9 mouse cellular contexts compared by ENCODE assay signal in the genomic region with DNA sequence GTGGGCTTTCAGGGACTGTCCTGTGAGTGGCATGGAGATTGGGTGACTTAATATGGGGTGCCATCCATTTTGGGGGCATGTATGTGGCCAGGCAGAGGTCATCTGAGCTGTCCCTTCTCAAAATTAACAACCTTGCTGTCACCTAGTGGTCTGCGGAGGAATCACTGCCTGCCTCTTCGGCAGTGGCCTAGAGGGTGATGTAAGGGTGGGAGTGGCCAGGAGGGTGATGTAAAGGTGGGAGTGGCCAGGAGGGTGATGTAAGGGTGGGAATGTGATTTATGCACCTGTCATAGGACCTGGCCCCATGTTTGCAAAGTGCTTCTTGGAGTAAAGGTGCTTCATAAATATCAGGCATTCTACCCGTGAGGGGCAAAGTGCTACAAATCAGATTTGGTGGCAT.
DNase-seq lines count a peak whose midpoint lies in the region; ATAC-seq and TF ChIP-seq lines count a peak whose summit lies in the region.
"Had no signal": no experiment of that assay in that cellular context is flagged by ENCODE, and none has a peak within 500 bp of the region (broad histone marks: within the 10 kb centered on the region; RNA-seq: fewer than 3 reads in every experiment).

No protein-coding gene starts in this region.

- H3K9me3 ChIP-seq in forebrain, embryonic 10.5 days: no peaks in the 10 kb centered on the region
- H3K9me3 ChIP-seq in forebrain, embryonic 15.5 days: no peaks in the 10 kb centered on the region
- no peaks in the 10 kb centered on the region for H3K9me3 ChIP-seq in ES-Bruce4 (replicated peaks; ENCODE audit: control insufficient read depth, insufficient read depth, low read length, poor library complexity, severe bottlenecking)
- no peaks in the 10 kb centered on the region for H3K9me3 ChIP-seq in liver, embryonic 12.5 days (replicated peaks)
- no peaks in the 10 kb centered on the region for H3K9me3 ChIP-seq in stomach, embryonic 14.5 days (ENCODE audit: control insufficient read depth, low read depth, low read length)
- H3K9me3 ChIP-seq: limb, embryonic 15.5 days had no signal

- H3K4me1 ChIP-seq in forebrain, embryonic 10.5 days: peaks cover 7% of the 10 kb centered on the region
- no peaks in the 10 kb centered on the region for H3K4me1 ChIP-seq in forebrain, embryonic 15.5 days
- no peaks in the 10 kb centered on the region for H3K4me1 ChIP-seq in ES-Bruce4 (ENCODE audit: control insufficient read depth, insufficient read depth, low read length)
- peaks cover 25% of the 10 kb centered on the region for H3K4me1 ChIP-seq in liver, embryonic 12.5 days
- peaks cover 3% of the 10 kb centered on the region; the same call in 1 of the 2 replicates for H3K4me1 ChIP-seq in stomach, embryonic 14.5 days (ENCODE audit: control insufficient read depth, insufficient read depth, low read length)

- no peak overlapping the region for H3K4me3 ChIP-seq in forebrain, embryonic 10.5 days
- H3K4me3 ChIP-seq in forebrain, embryonic 15.5 days: no peak overlapping the region
- H3K4me3 ChIP-seq in ES-Bruce4 (ENCODE audit: low read depth, low read length): no peak overlapping the region
- H3K4me3 ChIP-seq in liver, embryonic 12.5 days: no peak overlapping the region
- no peak overlapping the region for H3K4me3 ChIP-seq in stomach, embryonic 14.5 days (ENCODE audit: low read depth, low read length)
- H3K4me3 ChIP-seq: limb, embryonic 15.5 days had no signal

- H3K9ac ChIP-seq in forebrain, embryonic 15.5 days (replicated peaks): no peak overlapping the region
- no peak overlapping the region for H3K9ac ChIP-seq in ES-Bruce4 (ENCODE audit: low read depth, poor library complexity, severe bottlenecking)
- no peak overlapping the region for H3K9ac ChIP-seq in liver, embryonic 12.5 days
- H3K9ac ChIP-seq in stomach, embryonic 14.5 days (replicated peaks; ENCODE audit: low read depth, low read length): no peak overlapping the region
- H3K9ac ChIP-seq: limb, embryonic 15.5 days had no signal

- WGBS in forebrain, embryonic 10.5 days: 52% methylated on average over 3 of the region's 3 CpGs
- 35% methylated on average over 3 of the region's 3 CpGs for WGBS in forebrain, embryonic 15.5 days
- WGBS in liver, embryonic 12.5 days (ENCODE audit: insufficient replicate concordance): 31% methylated on average over 3 of the region's 3 CpGs
- WGBS in stomach, embryonic 14.5 days: 27% methylated on average over 3 of the region's 3 CpGs

- ATAC-seq in forebrain, embryonic 15.5 days (replicated peaks): no peak
- ATAC-seq in erythroid progenitor cell, adult 5-6 weeks (replicated peaks; ENCODE audit: low FRiP score, poor library complexity, severe bottlenecking): 0 out of 2 replicates have a peak, but pooled peaks have one; percentile 47
- ATAC-seq in liver, embryonic 12.5 days: peak; percentile 36; the same call in 1 of the 2 replicates
- peak; percentile 72 for ATAC-seq in stomach, embryonic 14.5 days (ENCODE audit: insufficient number of reproducible peaks, insufficient read depth, low FRiP score, low read depth)

- no peaks in the 10 kb centered on the region for H3K36me3 ChIP-seq in forebrain, embryonic 10.5 days (replicated peaks)
- H3K36me3 ChIP-seq in forebrain, embryonic 15.5 days: no peaks in the 10 kb centered on the region
- H3K36me3 ChIP-seq in ES-Bruce4 (ENCODE audit: control insufficient read depth, insufficient read depth, low read length, poor library complexity, severe bottlenecking): no peaks in the 10 kb centered on the region
- no peaks in the 10 kb centered on the region for H3K36me3 ChIP-seq in liver, embryonic 12.5 days
- 0 out of 2 replicates have a peak, but pooled peaks cover 3% of the 10 kb centered on the region for H3K36me3 ChIP-seq in stomach, embryonic 14.5 days (ENCODE audit: control insufficient read depth, insufficient read depth, low read length)
- H3K36me3 ChIP-seq: limb, embryonic 15.5 days had no signal

- H3K4me2 ChIP-seq in forebrain, embryonic 15.5 days (replicated peaks): no peak overlapping the region
- H3K4me2 ChIP-seq in liver, embryonic 12.5 days: no peak overlapping the region
- no peak overlapping the region for H3K4me2 ChIP-seq in stomach, embryonic 14.5 days (replicated peaks; ENCODE audit: low read depth, low read length)
- H3K4me2 ChIP-seq: limb, embryonic 15.5 days had no signal

- no peak overlapping the region for H3K27ac ChIP-seq in forebrain, embryonic 10.5 days
- H3K27ac ChIP-seq in forebrain, embryonic 15.5 days (replicated peaks): no peak overlapping the region
- no peak overlapping the region for H3K27ac ChIP-seq in ES-Bruce4 (ENCODE audit: insufficient read depth, low read length)
- no peak overlapping the region for H3K27ac ChIP-seq in liver, embryonic 12.5 days
- no peak overlapping the region for H3K27ac ChIP-seq in stomach, embryonic 14.5 days (ENCODE audit: low read length)
- H3K27ac ChIP-seq: limb, embryonic 15.5 days had no signal

- no peaks in the 10 kb centered on the region for H3K27me3 ChIP-seq in forebrain, embryonic 10.5 days (ENCODE audit: poor library complexity, severe bottlenecking)
- no peaks in the 10 kb centered on the region for H3K27me3 ChIP-seq in forebrain, embryonic 15.5 days
- no peaks in the 10 kb centered on the region for H3K27me3 ChIP-seq in ES-Bruce4 (ENCODE audit: control insufficient read depth, insufficient read depth, low read length, poor library complexity, severe bottlenecking)
- no peaks in the 10 kb centered on the region for H3K27me3 ChIP-seq in liver, embryonic 12.5 days (replicated peaks)
- H3K27me3 ChIP-seq in stomach, embryonic 14.5 days (ENCODE audit: control insufficient read depth, insufficient read depth, low read length): no peaks in the 10 kb centered on the region
- H3K27me3 ChIP-seq: limb, embryonic 15.5 days had no signal

- peak; percentile 25 for DNase-seq in forebrain, embryonic 10.5 days (ENCODE audit: extremely low spot score, low spot score)
- no peak for DNase-seq in cerebellum, postnatal 36 days
- no peak for DNase-seq in frontal cortex, postnatal 36 days (ENCODE audit: low spot score in 2 of 2)

- TF ChIP-seq EP300 in ES-Bruce4 (IDR thresholded peaks at IDR 0.05; ENCODE audit: insufficient read depth, low read depth, low read length): no peak

- TF ChIP-seq POLR2A in ES-Bruce4 (IDR thresholded peaks at IDR 0.05; ENCODE audit: insufficient read depth, low read length): no peak

- peak; percentile 62 for TF ChIP-seq CTCF in ES-Bruce4 (IDR thresholded peaks at IDR 0.05; ENCODE audit: low read depth, low read length)
